Mouse (Mus musculus) bone marrow, adult 2 months (tissue): ENCODE data around the gene Anks1b.

ENCODE experiments used
- CTCF ChIP-seq: fragments of 200-500 bp; IDR thresholded peaks from 2 replicates; pipeline ENCODE4 v1.5.1; 2011; ENCODE audit warnings: low read length, control low read depth; ENCODE audit not compliant: control insufficient read depth, insufficient read depth
- POLR2A ChIP-seq: fragments of 200-500 bp; IDR thresholded peaks from 2 replicates; pipeline ENCODE4 v1.6.1; 2011; ENCODE audit warnings: low read depth, mild to moderate bottlenecking, control low read depth, low read length, borderline replicate concordance; ENCODE audit not compliant: control insufficient read depth

- TF ChIP-seq CTCF, result no peak
- no peak for TF ChIP-seq POLR2A
These were observed 941.1 kb downstream of the Anks1b start for GRCm38 (mm10) chr10:90814412-90814811.
